Mouse (Mus musculus) left cerebral cortex, adult 2 months (tissue): ENCODE measurements around the gene Pdia3. TPM values are rescaled to one million over a fixed set of nuclear protein-coding genes. Genes with fewer than 3 reads are reported as not detected.
"Not testable (repeated sequence)": the region's sequence is repeated elsewhere in the genome, so short reads cannot be mapped to it uniquely, and the experiment has no call there.

Experiments used
- DNase-seq, 2 experiments: peaks; one replicate each; pipeline ENCODE4 v3.0.0; 2021 to 2022; ENCODE audit warnings: low spot score in 2 of 2, mixed read lengths in 1 of 2; ENCODE audit errors: extremely low spot score in 1 of 2
- H3K27ac ChIP-seq: fragments of 200-600 bp; 2 replicates; pipeline ENCODE4 v1.8.1; 2022
- H3K4me3 ChIP-seq: fragments of 200-600 bp; 2 replicates; pipeline ENCODE4 v1.8.1; 2022
- CTCF ChIP-seq: fragments of 200-600 bp; IDR thresholded peaks from 2 replicates; pipeline ENCODE4 v1.8.1; 2022; ENCODE audit warnings: antibody characterized with exemption, mild to moderate bottlenecking, moderate library complexity
- intact Hi-C: fragments of 180-260 bp; cut with DNase I; formaldehyde crosslinking; loops from one replicate; pipeline ENCODE4 v1.15.1; 2025
- long read RNA-seq, 2 experiments: library from polyadenylated mRNA; stranded (forward); transcript quantifications; one replicate each; pipeline ENCODE4 v2.0.0; 2021; ENCODE audit warnings: borderline mapping rate in 2 of 2
- total RNA-seq, 2 experiments: library from RNA; stranded (reverse); gene quantifications; 2 replicates each; pipeline ENCODE4 v1.2.3; 2021

Gene Pdia3
- total RNA-seq: 100 to 1,000 TPM; 170 to 202 TPM
- long read RNA-seq, experiment 1, transcript Pdia3-201 (13 exons, 2,770 nt): major isoform, 168 of 178 reads
- long read RNA-seq, experiment 1, partial matches to known transcripts: 3 of 178 reads
- long read RNA-seq, experiment 1, other reads (novel, unspliced or antisense): 7 of 178 reads
- long read RNA-seq, experiment 2, transcript Pdia3-201 (13 exons, 2,770 nt): major isoform, 93 of 98 reads
- long read RNA-seq, experiment 2, partial matches to known transcripts: 3 of 98 reads
- long read RNA-seq, experiment 2, other reads (novel, unspliced or antisense): 2 of 98 reads

- intact Hi-C loops: no loop called here
- DNase-seq: peak; percentile 96
- H3K27ac ChIP-seq: peak within 1 kb of the TSS; percentile 98
- H3K4me3 ChIP-seq: peak within 1 kb of the TSS; percentile 90
- TF ChIP-seq CTCF: peak; percentile 25; the same call in 1 of the 2 replicates
These were observed at the start of gene Pdia3, which contains the start of gene Catsper2 for GRCm38 (mm10) chr2:121413387-121414042. Gene Pdia3 (plus strand): TSS chr2:121413775. Gene Catsper2 (minus strand): TSS chr2:121413792.

DNA sequence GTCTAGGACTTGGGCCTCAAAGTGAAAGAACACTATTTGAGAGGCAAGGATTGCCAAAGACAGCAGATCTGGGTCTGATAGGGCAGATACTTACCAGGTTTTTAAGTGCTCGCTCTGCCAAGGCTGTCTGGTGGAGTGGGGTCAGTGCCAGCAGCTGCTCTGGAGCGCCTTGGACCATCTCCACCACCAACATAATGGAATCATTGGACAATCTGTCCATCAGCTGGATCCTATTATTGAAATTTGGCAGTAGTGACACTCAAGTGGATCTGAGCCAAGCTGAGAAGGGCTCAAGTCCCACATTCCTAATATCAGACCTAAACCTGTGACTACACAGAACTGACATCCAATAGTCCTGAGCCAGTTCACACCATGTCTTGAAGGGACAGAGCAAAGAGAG is 44.7 kb upstream of the Pdia3 start:
- Histone ChIP-seq H3K4me3 (no peak overlapping the region), H3K27ac (no peak overlapping the region)
- TF ChIP-seq CTCF: no peak
- DNase-seq: no peak
- intact Hi-C loops: no loop called here

DNA sequence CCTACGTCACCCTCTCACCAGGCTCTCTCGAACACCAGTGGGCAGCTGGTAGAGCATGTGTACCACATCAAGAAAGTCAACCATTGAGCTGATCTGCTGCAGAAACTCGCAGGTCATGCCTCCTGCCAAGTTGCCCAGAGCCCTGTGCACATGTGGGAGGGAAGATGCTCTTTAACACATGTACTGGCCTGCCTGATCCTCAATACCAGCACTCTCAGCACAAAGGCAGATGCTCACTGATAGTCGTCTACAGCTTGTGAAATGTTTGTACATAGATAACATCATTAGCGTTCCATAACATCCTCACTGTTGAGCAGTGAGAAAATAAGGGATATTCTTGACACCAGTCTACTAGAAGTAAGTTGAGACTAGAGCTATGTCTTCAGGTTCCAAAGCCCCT is 42.7 kb upstream of the Pdia3 start:
- H3K4me3 ChIP-seq: no peak overlapping the region
- no peak overlapping the region for H3K27ac ChIP-seq
- intact Hi-C loops: no loop called here
- no peak for DNase-seq
- no peak for TF ChIP-seq CTCF

DNA sequence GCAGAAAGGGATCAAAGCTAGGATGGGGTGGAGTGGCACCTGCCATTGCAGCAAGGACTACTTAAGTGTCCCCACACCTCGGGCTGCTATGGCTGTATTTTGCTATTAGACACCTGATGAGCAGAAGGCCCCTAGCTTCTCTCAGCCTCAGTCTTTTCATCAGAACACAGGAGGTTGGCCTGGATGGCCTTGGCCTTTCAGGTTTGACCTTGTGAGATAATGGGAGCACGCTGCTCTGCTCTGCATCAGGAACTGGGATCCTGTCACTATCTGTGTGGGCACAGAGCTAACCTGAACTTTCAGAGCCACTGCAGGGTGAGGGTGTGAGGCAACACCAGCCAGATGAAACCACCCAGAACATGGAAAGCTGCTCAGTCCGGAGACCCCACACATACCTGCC is 41.3 kb upstream of the Pdia3 start:
- no peak overlapping the region for H3K27ac ChIP-seq
- H3K4me3 ChIP-seq: no peak overlapping the region
- no peak for DNase-seq
- intact Hi-C loops: no loop called here
- TF ChIP-seq CTCF: no peak

- H3K4me3 ChIP-seq: no peak overlapping the region
- no peak for TF ChIP-seq CTCF
- intact Hi-C loops: no loop called here
- no peak overlapping the region for H3K27ac ChIP-seq
- no peak for DNase-seq
These were observed 38.8 kb upstream of the Pdia3 start for GRCm38 (mm10) chr2:121374766-121375165.

GRCm38 (mm10) chr2:121386961-121387575 is 26.5 kb upstream of the Pdia3 start, which contains the start of gene Strc:
Gene Strc (minus strand): TSS chr2:121387168.
- H3K27ac ChIP-seq, H3K4me3 ChIP-seq, DNase-seq, intact Hi-C loops: not testable (repeated sequence)

DNA sequence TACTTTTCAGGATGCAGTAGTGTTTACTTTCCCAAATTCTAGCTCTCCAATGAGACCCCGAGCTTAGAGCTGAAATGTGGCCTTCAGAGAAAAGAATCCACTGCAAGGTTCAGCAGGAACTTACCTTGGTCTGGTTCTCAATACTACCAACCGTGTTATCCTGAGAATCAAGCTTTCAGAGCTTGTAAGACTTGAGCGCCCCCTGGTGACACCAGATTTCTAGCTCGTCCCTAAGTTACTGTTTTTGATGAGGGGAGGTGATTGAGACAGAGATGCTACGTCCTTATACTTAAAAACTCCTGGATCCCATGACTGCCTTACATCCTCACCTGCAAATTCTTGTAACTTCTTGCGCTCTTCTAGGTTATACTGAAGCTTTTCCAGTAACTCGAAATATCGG is 17.0 kb upstream of the Pdia3 start:
- intact Hi-C loops: loop anchor here (5.0 to 10.0 kb wide), 3 partner anchors 34 to 352 kb away; partner anchors contain the start of genes Tubgcp4 and Zscan29
- no peak overlapping the region for H3K4me3 ChIP-seq
- peak; percentile 80 for TF ChIP-seq CTCF
- peak; percentile 81 to 87 for DNase-seq
- no peak overlapping the region for H3K27ac ChIP-seq

GRCm38 (mm10) chr2:121403296-121403695 is 10.3 kb upstream of the Pdia3 start:
- intact Hi-C loops: no loop called here
- TF ChIP-seq CTCF: no peak

GRCm38 (mm10) chr2:121408160-121408559 is 5.4 kb upstream of the Pdia3 start:
- no peak for DNase-seq

More at GRCm38 (mm10) chr2:121403296-121403695, 10.3 kb upstream of the Pdia3 start:
- Histone ChIP-seq H3K27ac (no peak overlapping the region), H3K4me3 (no peak overlapping the region)
- DNase-seq: no peak

DNA sequence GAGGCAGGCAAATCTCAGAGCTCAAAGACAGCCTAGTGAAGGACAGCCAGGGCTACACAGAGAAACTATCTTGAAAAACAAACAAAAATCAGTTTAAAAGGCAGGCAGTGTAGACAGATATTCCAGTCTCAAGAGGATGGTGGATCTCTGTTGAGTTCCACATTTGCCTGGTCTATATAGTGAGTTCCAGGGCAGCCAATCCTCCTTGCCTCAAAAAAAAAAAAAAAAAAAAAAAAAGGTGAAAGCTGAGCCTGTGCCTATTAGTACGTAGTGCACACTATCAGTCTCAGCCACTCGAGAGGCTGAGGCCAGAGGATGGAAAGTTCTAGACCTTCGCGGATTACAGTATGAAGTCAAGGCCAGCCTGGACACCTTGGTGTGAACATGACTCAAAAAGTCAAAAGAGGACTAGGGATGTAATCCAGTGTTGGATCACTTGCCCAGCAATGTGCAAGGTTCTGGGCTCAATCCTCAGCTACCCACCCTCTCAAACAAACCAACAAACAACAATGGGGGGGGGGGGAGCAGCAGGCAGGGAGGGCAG is 660 bp upstream of the Pdia3 start:
- DNase-seq: peak in 1 of 2 experiments; percentile 12
- intact Hi-C loops: no loop called here
- H3K27ac ChIP-seq: peak overlapping the region; percentile 98

More at GRCm38 (mm10) chr2:121408160-121408559, 5.4 kb upstream of the Pdia3 start:
- H3K4me3 ChIP-seq: no peak overlapping the region
- H3K27ac ChIP-seq: no peak overlapping the region
- TF ChIP-seq CTCF: peak; percentile 58
- intact Hi-C loops: no loop called here

DNA sequence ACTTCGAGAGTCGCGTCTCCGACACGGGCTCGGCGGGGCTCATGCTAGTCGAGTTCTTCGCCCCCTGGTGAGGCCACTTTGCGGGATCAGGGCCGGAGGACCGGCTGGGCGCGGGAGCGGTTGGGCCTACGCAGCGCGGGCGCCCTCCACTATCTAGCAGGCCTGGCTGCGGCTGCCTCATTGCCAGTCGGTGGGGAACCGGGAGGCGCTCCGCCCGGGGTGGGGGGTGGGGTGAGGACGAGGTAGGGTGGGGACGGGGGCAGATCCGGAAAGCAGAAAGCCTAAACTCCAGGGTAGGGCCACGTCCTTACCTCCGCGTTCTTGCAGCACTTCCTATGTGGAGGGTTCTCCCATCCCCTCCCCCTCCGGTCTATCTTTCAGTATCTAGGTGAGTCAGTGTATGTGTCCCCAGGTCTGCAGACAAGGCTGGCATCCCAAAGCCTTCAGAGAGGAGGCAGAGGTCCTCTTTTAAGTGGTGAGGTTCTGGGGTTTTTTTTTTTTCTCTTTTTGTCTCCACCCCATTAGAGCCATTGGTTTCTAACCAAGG is 637 bp downstream of the Pdia3 start:
- intact Hi-C loops: no loop called here
- Histone ChIP-seq H3K27ac (peak overlapping the region; percentile 98), H3K4me3 (peak overlapping the region; percentile 90)
- no peak for TF ChIP-seq CTCF
- DNase-seq: no peak

More for the DNA sequence above, 660 bp upstream of the Pdia3 start:
- no peak for TF ChIP-seq CTCF
- peak overlapping the region; percentile 90 for H3K4me3 ChIP-seq
